Mouse (Mus musculus) frontal cortex, postnatal 25 days (tissue): ENCODE measurements around the gene Dlx1.

ENCODE experiments used
- DNase-seq, 2 experiments: peaks; one replicate each; pipeline ENCODE4 v3.0.0; 2022; ENCODE audit warnings: low spot score in 2 of 2

Gene Dlx1

GRCm38 (mm10) chr2:71528714-71529510, 999 bp downstream of the Dlx1 start:
- DNase-seq, result no peak

GRCm38 (mm10) chr2:71529511-71530351, 1.8 kb downstream of the Dlx1 start:
- DNase-seq, result peak in 1 of 2 experiments; percentile 46

- DNase-seq, result no peak
Observed at GRCm38 (mm10) chr2:71530391-71531123, 2.6 kb downstream of the Dlx1 start.

- DNase-seq, result no peak
Observed at GRCm38 (mm10) chr2:71531124-71531590, 3.2 kb downstream of the Dlx1 start.

- no peak for DNase-seq
Observed at GRCm38 (mm10) chr2:71531990-71532970, 4.4 kb downstream of the Dlx1 start.

GRCm38 (mm10) chr2:71533094-71533493, 5.2 kb downstream of the Dlx1 start:
- no peak for DNase-seq

GRCm38 (mm10) chr2:71534242-71535052, 6.5 kb downstream of the Dlx1 start:
- no peak for DNase-seq

- no peak for DNase-seq
Observed at GRCm38 (mm10) chr2:71540611-71541417, 12.9 kb downstream of the Dlx1 start.

- DNase-seq, result no peak
Observed at GRCm38 (mm10) chr2:71541418-71542226, 13.7 kb downstream of the Dlx1 start.

- no peak for DNase-seq
Observed at GRCm38 (mm10) chr2:71542227-71542815, 14.4 kb downstream of the Dlx1 start.

- DNase-seq, result no peak
Observed at GRCm38 (mm10) chr2:71542816-71543301, 14.9 kb downstream of the Dlx1 start.

- no peak for DNase-seq
Observed at GRCm38 (mm10) chr2:71543531-71543930, 15.6 kb downstream of the Dlx1 start.

GRCm38 (mm10) chr2:71543948-71544347, 16.0 kb downstream of the Dlx1 start:
- no peak for DNase-seq

GRCm38 (mm10) chr2:71544391-71545285, 16.7 kb downstream of the Dlx1 start:
- no peak for DNase-seq

GRCm38 (mm10) chr2:71545401-71545881, 17.5 kb downstream of the Dlx1 start:
- no peak for DNase-seq

GRCm38 (mm10) chr2:71545882-71546639, 18.1 kb downstream of the Dlx1 start:
- DNase-seq, result peak in 1 of 2 experiments; percentile 42
